In the genomic region with DNA sequence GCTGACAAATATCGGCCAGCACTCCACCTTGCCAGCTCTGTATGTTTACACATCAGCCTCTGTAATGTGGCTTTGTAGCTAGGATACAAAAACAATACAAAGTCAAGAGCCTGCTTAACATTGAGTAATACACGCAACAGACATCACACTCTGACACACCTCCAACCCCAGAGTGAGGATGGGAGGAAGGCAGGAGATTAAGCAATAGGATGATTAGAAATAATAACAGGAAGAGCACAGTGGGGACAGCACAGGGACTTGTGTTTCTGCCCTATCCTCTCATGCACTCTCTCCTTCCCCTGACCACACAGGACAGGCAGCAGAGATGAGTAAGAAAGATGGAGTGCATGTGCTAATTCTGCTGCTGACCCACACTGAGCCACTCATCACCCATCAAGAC, we compare ENCODE assay signal across 18 mouse cellular contexts. TPM values are rescaled to one million over a fixed set of nuclear protein-coding genes. Genes with fewer than 3 reads are reported as not detected.
DNase-seq lines count a peak whose midpoint lies in the region; ATAC-seq lines count a peak whose summit lies in the region.
"Had no signal": no experiment of that assay in that cellular context is flagged by ENCODE, and none has a peak within 500 bp of the region (broad histone marks: within the 10 kb centered on the region; RNA-seq: fewer than 3 reads in every experiment).

No protein-coding gene starts in this region.

- H3K4me3 ChIP-seq in heart, embryonic 11.5 days (ENCODE audit: low read depth, low read length), result no peak overlapping the region
- H3K4me3 ChIP-seq: hindbrain, embryonic 10.5 days; intestine, embryonic 15.5 days; left cerebral cortex, adult 2 months had no signal

- no peak overlapping the region for H3K9ac ChIP-seq in heart, embryonic 11.5 days (ENCODE audit: low read depth, low read length)
- H3K9ac ChIP-seq: intestine, embryonic 15.5 days had no signal

- WGBS in heart, embryonic 11.5 days (ENCODE audit: insufficient replicate concordance), result 74% methylated on average over 2 of the region's 2 CpGs

- no peak overlapping the region for H3K27ac ChIP-seq in heart, embryonic 11.5 days (ENCODE audit: low read depth, low read length)
- H3K27ac ChIP-seq: hindbrain, embryonic 10.5 days; intestine, embryonic 15.5 days; left cerebral cortex, adult 2 months had no signal

- H3K4me1 ChIP-seq in heart, embryonic 11.5 days (ENCODE audit: control insufficient read depth, insufficient read depth, low read length), result no peaks in the 10 kb centered on the region
- H3K4me1 ChIP-seq: hindbrain, embryonic 10.5 days; intestine, embryonic 15.5 days had no signal

- peaks cover 8% of the 10 kb centered on the region; the same call in 1 of the 2 replicates for H3K36me3 ChIP-seq in heart, embryonic 11.5 days (ENCODE audit: control insufficient read depth, insufficient read depth, low read length)

- no peaks in the 10 kb centered on the region for H3K9me3 ChIP-seq in heart, embryonic 11.5 days (replicated peaks; ENCODE audit: control insufficient read depth, low read length)
- H3K9me3 ChIP-seq: G1E; hindbrain, embryonic 10.5 days; intestine, embryonic 15.5 days had no signal

- H3K4me2 ChIP-seq in heart, embryonic 11.5 days, result no peak overlapping the region
- H3K4me2 ChIP-seq: intestine, embryonic 15.5 days had no signal

- DNase-seq in heart, adult 11 months, result peak; percentile 76
- DNase-seq in CD4-positive helper T cell, adult 2 months (ENCODE audit: low read depth, low spot score), result peak; percentile 13
- no peak for DNase-seq in urinary bladder, postnatal 25 days (ENCODE audit: low spot score)
- no peak for DNase-seq in frontal cortex, postnatal 14 days (ENCODE audit: low spot score in 2 of 2)
- no peak for DNase-seq in left cerebral cortex, adult 8-10 months (ENCODE audit: low spot score in 2 of 2)
- DNase-seq: adrenal gland, adult 8-10 months; cerebellum, adult 9-11 months; gastrocnemius, postnatal 36 days; right cerebral cortex, postnatal 4 days; thymus, adult 18-20 months had no signal

- no peak for ATAC-seq in heart, embryonic 11.5 days (replicated peaks; ENCODE audit: insufficient number of reproducible peaks, low FRiP score, low TSS enrichment)
- ATAC-seq in granulocyte monocyte progenitor cell, adult 5-6 weeks (replicated peaks; ENCODE audit: poor library complexity, severe bottlenecking), result peak; percentile 99
- ATAC-seq in monocyte, adult 5-6 weeks (replicated peaks; ENCODE audit: insufficient number of reproducible peaks, low FRiP score, low TSS enrichment, poor library complexity, severe bottlenecking), result peak; percentile 81
- ATAC-seq: intestine, embryonic 15.5 days; midbrain, embryonic 16.5 days had no signal

- H3K27me3 ChIP-seq in heart, embryonic 11.5 days (ENCODE audit: control insufficient read depth, insufficient read depth, low read length), result no peaks in the 10 kb centered on the region
- H3K27me3 ChIP-seq: intestine, embryonic 15.5 days had no signal

RNA-seq across cellular contexts. Expression of a gene that starts 28.8 kb away (rescaled TPM):
- polyA plus RNA-seq in heart, embryonic 11.5 days (2014; fragmentation: Nextera tagmentation; extraction: Ambion mirVana), result 4.0 and 5.3 TPM in 2 replicates
- total RNA-seq in granulocyte monocyte progenitor cell, adult 5-6 weeks (2014; fragmentation: Nextera tagmentation), result 15.8 and 17.3 TPM in 2 replicates
- 16.0 and 35.8 TPM in 2 replicates for total RNA-seq in granulocyte monocyte progenitor cell, adult 5-6 weeks (2017)
- total RNA-seq in monocyte, adult 5-6 weeks (2017), result 129 to 223 TPM (median 161 TPM) in 3 replicates
- total RNA-seq in left cerebral cortex, adult 8-10 months (2022), result 10 to 100 TPM; 24.6 to 26.9 (median 26.4) TPM

Comparison
In these comparisons a context has a peak if more than half of its experiments do, and no peak if none do; other contexts are left out.
1. DNase-seq: peak in heart, adult 11 months (single experiment) and CD4-positive helper T cell, adult 2 months (single experiment); none in urinary bladder, postnatal 25 days (single experiment), frontal cortex, postnatal 14 days (0 of 2) and left cerebral cortex, adult 8-10 months (0 of 2).